Mouse (Mus musculus): ENCODE measurements around the gene Sacm1l.

- TF ChIP-seq CTCF (IDR thresholded peaks at IDR 0.05; ENCODE audit: borderline replicate concordance, control insufficient read depth, extremely low read depth, insufficient read depth, low read length, poor library complexity) (no peak), POLR2A (IDR thresholded peaks at IDR 0.05; ENCODE audit: control insufficient read depth, extremely low read depth, insufficient read depth, low read length, poor library complexity) (no peak)
Measured at GRCm38 (mm10) chr9:123539093-123539492, 9.5 kb downstream of the Sacm1l start.
